Mouse (Mus musculus): ENCODE measurements at regions not wholly inside any gene's neighbourhood (a gene's known extent, or its start where the extent isn't known, plus 50 kb on each side); places are given as distances from the start of the nearest gene placed in this dataset.

- TF ChIP-seq POLR2A (IDR thresholded peaks at IDR 0.05; ENCODE audit: insufficient read length, low read depth) (no peak), MAX (IDR thresholded peaks at IDR 0.05; ENCODE audit: low read depth) (no peak), TCF3 (IDR thresholded peaks at IDR 0.05; ENCODE audit: insufficient read length, low read depth) (no peak), TCF12 (IDR thresholded peaks at IDR 0.05; ENCODE audit: insufficient read depth, poor library complexity, severe bottlenecking) (no peak), POLR2AphosphoS2 (IDR thresholded peaks at IDR 0.05; ENCODE audit: insufficient read length, low read depth) (no peak), REST (IDR thresholded peaks at IDR 0.05; ENCODE audit: insufficient read depth, insufficient read length) (no peak), USF1 (IDR thresholded peaks at IDR 0.05; ENCODE audit: low read depth) (no peak), SRF (IDR thresholded peaks at IDR 0.05; ENCODE audit: control insufficient read depth, insufficient read length, low read depth) (no peak), MYOG (IDR thresholded peaks at IDR 0.05; ENCODE audit: control insufficient read depth in 1 of 3, insufficient read depth in 1 of 3, insufficient read length in 2 of 3, low read depth in 2 of 3) (no peak), E2F4 (IDR thresholded peaks at IDR 0.05; ENCODE audit: insufficient read depth) (no peak), MYOD1 (IDR thresholded peaks at IDR 0.05; ENCODE audit: control insufficient read depth in 1 of 3, insufficient read length in 2 of 3, low read depth in 2 of 3) (no peak)
These were observed 243.3 kb downstream of the Otol1 start for GRCm38 (mm10) chr3:70250733-70251132.

Data from myocyte (in vitro differentiated cells).